Mouse (Mus musculus): ENCODE results near the gene Sntg2. TPM values are rescaled to one million over a fixed set of nuclear protein-coding genes. Genes with fewer than 3 reads are reported as not detected.

The Sntg2 gene
- total and polyA plus RNA-seq, 2 experiments from 2014 or later: 4.3 to 11.7 TPM

- H3K36me3 ChIP-seq (ENCODE audit: insufficient read depth, low read length): no peaks in the 10 kb centered on the region
Measured at GRCm38 (mm10) chr12:30159788-30160187, 213.4 kb downstream of the Sntg2 start.

DNA sequence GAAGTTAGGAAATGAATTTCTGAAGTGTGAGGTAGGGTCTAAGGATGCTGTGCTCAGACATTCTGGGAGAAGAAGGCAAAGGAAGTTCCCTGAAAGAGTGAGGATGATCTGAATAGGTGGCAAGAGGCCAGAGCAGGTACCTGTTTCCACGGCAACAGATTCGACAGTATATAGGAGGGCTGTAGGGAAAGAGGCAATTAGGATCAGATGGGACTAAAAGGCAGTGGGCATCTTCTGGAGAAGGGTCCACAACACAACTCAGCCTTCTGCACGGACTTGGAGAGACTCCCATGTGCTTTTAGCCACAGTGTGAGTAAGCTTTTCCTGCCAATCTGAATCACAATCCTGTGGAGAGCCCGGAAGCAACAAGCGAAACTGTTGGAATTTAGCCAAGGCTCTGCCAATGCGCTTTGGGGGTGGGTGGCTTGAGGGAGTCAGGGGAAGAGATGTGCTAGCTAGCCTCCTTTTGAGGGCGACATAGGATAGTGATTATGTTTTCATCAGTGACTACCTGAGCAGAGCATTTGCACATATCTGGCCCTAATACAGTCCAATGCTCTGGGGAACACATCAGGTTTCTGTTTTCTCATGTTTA, 219.0 kb downstream of the Sntg2 start:
- ATAC-seq (ENCODE audit: low FRiP score) (peak; percentile 23; the same call in 1 of the 2 replicates), DNase-seq (ENCODE audit: low spot score) (peak; percentile 79)
- Histone ChIP-seq H3K27me3 (ENCODE audit: insufficient read depth, low read length) (no peaks in the 10 kb centered on the region), H3K4me1 (ENCODE audit: insufficient read depth, low read length) (0 out of 2 replicates have a peak, but pooled peaks cover 3% of the 10 kb centered on the region), H3K9ac (replicated peaks; ENCODE audit: low read length, poor library complexity, severe bottlenecking) (no peak overlapping the region), H3K4me3 (ENCODE audit: low read depth, low read length) (no peak overlapping the region), H3K36me3 (ENCODE audit: insufficient read depth, low read length) (no peaks in the 10 kb centered on the region), H3K27ac (ENCODE audit: low read depth, low read length) (no peak overlapping the region), H3K9me3 (ENCODE audit: low read length) (no peaks in the 10 kb centered on the region), H3K4me2 (ENCODE audit: low read depth, low read length, poor library complexity, severe bottlenecking) (no peak overlapping the region)
- TF ChIP-seq CTCF (IDR thresholded peaks at IDR 0.05): no peak
- 43% methylated on average over 7 of the region's 7 CpGs for WGBS

More at GRCm38 (mm10) chr12:30159788-30160187, 213.4 kb downstream of the Sntg2 start:
- no peak overlapping the region for H3K27ac ChIP-seq (ENCODE audit: low read depth, low read length)
- no peaks in the 10 kb centered on the region for H3K9me3 ChIP-seq (ENCODE audit: low read length)
- H3K4me1 ChIP-seq (ENCODE audit: insufficient read depth, low read length): no peaks in the 10 kb centered on the region
- no peak for ATAC-seq (ENCODE audit: low FRiP score)
- no peak overlapping the region for H3K4me3 ChIP-seq (ENCODE audit: low read depth, low read length)
- no peak overlapping the region for H3K4me2 ChIP-seq (ENCODE audit: low read depth, low read length, poor library complexity, severe bottlenecking)
- WGBS: 86% methylated on average over 8 of the region's 8 CpGs
- DNase-seq (ENCODE audit: low spot score): no peak
- H3K27me3 ChIP-seq (ENCODE audit: insufficient read depth, low read length): no peaks in the 10 kb centered on the region
- no peak overlapping the region for H3K9ac ChIP-seq (replicated peaks; ENCODE audit: low read length, poor library complexity, severe bottlenecking)
- TF ChIP-seq CTCF (IDR thresholded peaks at IDR 0.05): no peak

DNA sequence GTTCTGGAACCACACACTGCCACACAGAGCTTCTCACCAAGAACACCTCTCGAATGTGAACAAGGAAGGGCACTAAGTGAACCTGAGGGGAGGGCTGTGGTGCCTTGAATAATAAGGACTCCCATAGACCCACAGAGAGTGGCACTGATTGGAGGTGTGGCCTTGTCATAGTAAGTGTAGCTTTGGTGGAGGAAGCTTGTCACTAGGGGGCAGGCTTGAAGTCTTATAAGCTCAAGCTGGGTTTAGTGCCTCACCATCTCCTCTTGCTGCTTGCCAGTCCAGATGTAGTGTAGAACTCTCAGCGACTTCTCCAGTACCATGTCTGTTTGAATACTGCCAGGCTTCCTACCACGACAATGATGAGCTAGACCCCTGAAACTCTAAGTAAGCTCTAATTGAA, 231.1 kb downstream of the Sntg2 start:
- no peaks in the 10 kb centered on the region for H3K36me3 ChIP-seq (ENCODE audit: insufficient read depth, low read length)
- 67% methylated on average over 3 of the region's 3 CpGs for WGBS
- DNase-seq (ENCODE audit: low spot score): no peak

GRCm38 (mm10) chr12:30132524-30132923, 240.7 kb downstream of the Sntg2 start, which contains the start of gene Tpo:
Tpo (minus strand) TSS chr12:30132624.
- 88% methylated on average over 4 of the region's 4 CpGs for WGBS
- no peak for ATAC-seq (ENCODE audit: low FRiP score)

More for the DNA sequence above, 231.1 kb downstream of the Sntg2 start:
- H3K9ac ChIP-seq (replicated peaks; ENCODE audit: low read length, poor library complexity, severe bottlenecking): no peak overlapping the region
- H3K27ac ChIP-seq (ENCODE audit: low read depth, low read length): no peak overlapping the region
- no peak overlapping the region for H3K4me3 ChIP-seq (ENCODE audit: low read depth, low read length)
- H3K9me3 ChIP-seq (ENCODE audit: low read length): no peaks in the 10 kb centered on the region
- H3K4me2 ChIP-seq (ENCODE audit: low read depth, low read length, poor library complexity, severe bottlenecking): no peak overlapping the region
- no peak for TF ChIP-seq CTCF (IDR thresholded peaks at IDR 0.05)
- H3K4me1 ChIP-seq (ENCODE audit: insufficient read depth, low read length): no peaks in the 10 kb centered on the region
- H3K27me3 ChIP-seq (ENCODE audit: insufficient read depth, low read length): no peaks in the 10 kb centered on the region
- no peak for ATAC-seq (ENCODE audit: low FRiP score)

DNA sequence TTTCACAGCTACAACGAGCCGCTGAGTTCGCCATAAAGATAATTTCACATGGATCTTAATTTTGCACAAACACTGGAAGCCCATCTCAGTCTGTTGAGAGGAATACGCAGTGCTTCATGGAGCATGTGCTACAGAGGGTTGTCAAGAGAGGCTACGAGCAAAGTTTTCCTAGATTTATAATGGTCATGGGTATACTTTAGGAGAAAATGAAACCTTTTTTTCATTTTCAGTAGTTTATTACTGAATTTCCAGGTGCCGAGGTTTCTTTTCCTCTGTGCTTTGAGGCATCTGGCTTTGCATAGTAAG, 243.8 kb downstream of the Sntg2 start:
- peak overlapping the region; percentile 21; the same call in 1 of the 2 replicates for H3K27ac ChIP-seq (ENCODE audit: low read depth, low read length)
- no peak for TF ChIP-seq CTCF (IDR thresholded peaks at IDR 0.05)
- no peaks in the 10 kb centered on the region for H3K9me3 ChIP-seq (ENCODE audit: low read length)
- H3K4me1 ChIP-seq (ENCODE audit: insufficient read depth, low read length): no peaks in the 10 kb centered on the region
- H3K4me2 ChIP-seq (ENCODE audit: low read depth, low read length, poor library complexity, severe bottlenecking): no peak overlapping the region
- H3K27me3 ChIP-seq (ENCODE audit: insufficient read depth, low read length): no peaks in the 10 kb centered on the region
- DNase-seq (ENCODE audit: low spot score) (no peak), ATAC-seq (ENCODE audit: low FRiP score) (no peak)
- no peak overlapping the region for H3K9ac ChIP-seq (replicated peaks; ENCODE audit: low read length, poor library complexity, severe bottlenecking)
- no peak overlapping the region for H3K4me3 ChIP-seq (ENCODE audit: low read depth, low read length)
- WGBS: 48% methylated on average over 6 of the region's 6 CpGs
- no peaks in the 10 kb centered on the region for H3K36me3 ChIP-seq (ENCODE audit: insufficient read depth, low read length)

More at GRCm38 (mm10) chr12:30132524-30132923, 240.7 kb downstream of the Sntg2 start, which contains the start of gene Tpo:
- TF ChIP-seq CTCF (IDR thresholded peaks at IDR 0.05): no peak
- H3K36me3 ChIP-seq (ENCODE audit: insufficient read depth, low read length): no peaks in the 10 kb centered on the region
- no peak within 1 kb of the TSS for H3K27ac ChIP-seq (ENCODE audit: low read depth, low read length)
- DNase-seq (ENCODE audit: low spot score): no peak
- H3K27me3 ChIP-seq (ENCODE audit: insufficient read depth, low read length): no peaks in the 10 kb centered on the region
- H3K9ac ChIP-seq (replicated peaks; ENCODE audit: low read length, poor library complexity, severe bottlenecking): no peak within 1 kb of the TSS
- no peaks in the 10 kb centered on the region for H3K4me1 ChIP-seq (ENCODE audit: insufficient read depth, low read length)
- no peak within 1 kb of the TSS for H3K4me3 ChIP-seq (ENCODE audit: low read depth, low read length)
- no peaks in the 10 kb centered on the region for H3K9me3 ChIP-seq (ENCODE audit: low read length)
- H3K4me2 ChIP-seq (ENCODE audit: low read depth, low read length, poor library complexity, severe bottlenecking): no peak within 1 kb of the TSS

- Histone ChIP-seq H3K4me2 (ENCODE audit: low read depth, low read length, poor library complexity, severe bottlenecking) (no peak overlapping the region), H3K9ac (replicated peaks; ENCODE audit: low read length, poor library complexity, severe bottlenecking) (no peak overlapping the region), H3K27ac (ENCODE audit: low read depth, low read length) (peak overlapping the region; percentile 21; the same call in 1 of the 2 replicates), H3K4me3 (ENCODE audit: low read depth, low read length) (no peak overlapping the region), H3K9me3 (ENCODE audit: low read length) (no peaks in the 10 kb centered on the region), H3K4me1 (ENCODE audit: insufficient read depth, low read length) (no peaks in the 10 kb centered on the region), H3K36me3 (ENCODE audit: insufficient read depth, low read length) (no peaks in the 10 kb centered on the region), H3K27me3 (ENCODE audit: insufficient read depth, low read length) (no peaks in the 10 kb centered on the region)
- TF ChIP-seq CTCF (IDR thresholded peaks at IDR 0.05): peak; percentile 85
- WGBS: 31% methylated on average over 7 of the region's 7 CpGs
- ATAC-seq (ENCODE audit: low FRiP score) (peak; percentile 58; the same call in 1 of the 2 replicates), DNase-seq (ENCODE audit: low spot score) (peak; percentile 82)
Measured at GRCm38 (mm10) chr12:30128561-30129410, 244.4 kb downstream of the Sntg2 start.

Other genes starting within 250 kb of the Sntg2 start
- 0.05 and 0.49 TPM in 2 replicates for gene Tpo, start 240.8 kb downstream of the Sntg2 start, total RNA-seq (2014; rRNA removed)
- 0.54 and 0.59 TPM in 2 replicates for gene Tpo, start 240.8 kb downstream of the Sntg2 start, polyA plus RNA-seq (2015; fragmentation: Nextera tagmentation; extraction: Ambion mirVana)
- 43.9 and 60.5 TPM in 2 replicates for gene Tmem18, start 211.1 kb upstream of the Sntg2 start, total RNA-seq (2014; rRNA removed)
- 42.7 and 44.2 TPM in 2 replicates for gene Tmem18, start 211.1 kb upstream of the Sntg2 start, polyA plus RNA-seq (2015; fragmentation: Nextera tagmentation; extraction: Ambion mirVana)